Mouse (Mus musculus) thymus, adult 2 months (tissue): ENCODE measurements around the gene Ltc4s.

Source experiments
- CTCF ChIP-seq: fragments of 200-500 bp; IDR thresholded peaks from 2 replicates; pipeline ENCODE4 v1.5.1; 2012; ENCODE audit warnings: mild to moderate bottlenecking, control low read depth, low read length, moderate library complexity, borderline replicate concordance; ENCODE audit not compliant: control insufficient read depth, poor library complexity, insufficient read depth; ENCODE audit errors: extremely low read depth
- POLR2A ChIP-seq: fragments of 200-500 bp; IDR thresholded peaks from 2 replicates; pipeline ENCODE4 v1.6.1; 2012; ENCODE audit warnings: mild to moderate bottlenecking, low read length, control low read depth, moderate library complexity; ENCODE audit not compliant: control insufficient read depth, poor library complexity, insufficient read depth; ENCODE audit errors: extremely low read depth

GRCm38 (mm10) chr11:50279005-50279404, 40.6 kb upstream of the Ltc4s start:
- TF ChIP-seq CTCF (no peak), POLR2A (no peak)
